Mouse (Mus musculus): ENCODE data around the gene Prkch.

Gene Prkch

DNA sequence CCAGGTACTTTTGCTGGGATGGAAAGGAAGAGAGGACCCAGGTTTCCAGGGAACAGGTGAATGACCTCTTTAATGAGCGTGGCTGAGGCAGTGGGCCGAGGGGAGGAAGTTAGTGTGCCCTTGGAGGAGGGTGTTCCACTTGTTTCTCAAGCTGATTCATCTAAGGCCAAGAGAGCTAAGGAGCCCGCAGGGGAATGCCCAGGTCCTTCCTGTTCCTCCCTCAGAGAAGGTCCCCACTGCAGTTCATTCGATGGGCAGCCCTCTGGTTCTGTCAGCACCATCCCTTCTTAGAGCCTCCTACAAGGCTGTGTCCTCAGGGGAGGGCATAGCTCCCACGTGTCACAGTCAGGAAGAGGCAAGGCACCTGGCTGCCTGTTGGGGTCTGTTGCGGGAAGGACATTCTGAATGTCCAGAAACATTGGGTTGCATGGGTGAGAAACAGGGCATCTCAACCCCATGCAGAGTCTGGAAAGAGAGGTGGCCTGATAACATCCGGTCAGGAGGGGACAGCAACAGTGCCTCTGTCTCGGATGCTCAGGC, 26.3 kb downstream of the Prkch start:
- DNase-seq (ENCODE audit: low read depth): peak; percentile 68

DNA sequence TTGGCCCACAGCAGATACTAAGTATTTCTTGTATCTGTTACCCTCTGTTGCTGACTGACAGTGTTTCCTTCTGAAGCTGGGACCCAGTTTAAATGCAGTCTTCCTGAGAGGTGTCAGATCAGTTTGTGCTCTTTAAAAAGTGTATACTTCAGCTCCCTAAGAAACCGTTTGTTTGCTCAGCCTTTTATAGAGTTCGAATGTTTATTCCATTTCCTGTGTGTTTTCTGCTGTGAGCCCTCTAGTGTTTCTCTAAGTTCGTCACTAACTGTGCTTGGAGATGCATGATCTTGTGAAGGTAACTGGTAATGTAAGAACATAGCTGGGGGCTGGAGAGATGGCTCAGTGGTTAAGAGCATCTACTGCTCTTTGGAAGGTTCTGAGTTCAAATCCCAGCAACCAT, 27.1 kb downstream of the Prkch start:
- DNase-seq (ENCODE audit: low read depth): peak; percentile 82

DNA sequence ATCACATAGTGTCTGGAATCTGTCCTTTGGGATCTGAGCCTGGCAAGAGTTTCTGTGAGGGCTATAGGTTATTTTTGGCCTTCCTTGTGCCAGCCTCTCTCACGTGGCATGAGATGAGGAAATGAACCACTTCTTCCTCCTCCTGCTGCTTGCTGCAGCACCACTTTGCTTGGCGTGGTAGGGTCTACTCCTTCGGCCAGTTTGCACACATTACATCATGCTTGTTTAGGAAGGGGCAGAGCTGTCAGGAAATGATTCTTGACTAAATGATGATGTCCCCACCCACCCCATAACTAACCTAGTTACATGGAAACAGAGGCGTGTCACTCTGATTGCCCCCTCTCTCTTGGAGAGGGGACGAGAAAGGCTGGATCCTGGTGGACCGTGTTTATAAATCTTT, 28.6 kb downstream of the Prkch start:
- DNase-seq (ENCODE audit: low read depth): no peak

DNA sequence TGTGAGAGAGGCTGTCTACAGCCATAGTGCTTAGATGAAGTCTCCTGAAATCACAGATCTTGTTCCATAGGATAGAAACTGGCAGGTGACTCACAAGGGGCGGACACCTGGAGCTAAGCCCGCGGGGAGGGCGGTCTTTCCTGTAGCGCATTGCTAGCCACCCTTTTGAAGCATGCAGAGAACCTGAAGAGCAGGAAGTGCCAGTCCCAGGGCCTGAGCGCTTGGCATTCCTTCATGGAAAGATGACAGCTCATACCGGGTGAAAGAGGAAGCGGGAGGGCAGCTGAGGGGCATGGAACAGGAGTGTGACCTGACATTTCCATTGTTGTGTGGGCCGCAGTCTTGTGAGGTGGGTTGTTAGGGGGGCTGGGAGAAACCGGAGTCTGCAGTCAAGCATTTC, 33.1 kb downstream of the Prkch start:
- peak; percentile 29 for DNase-seq (ENCODE audit: low read depth)

DNA sequence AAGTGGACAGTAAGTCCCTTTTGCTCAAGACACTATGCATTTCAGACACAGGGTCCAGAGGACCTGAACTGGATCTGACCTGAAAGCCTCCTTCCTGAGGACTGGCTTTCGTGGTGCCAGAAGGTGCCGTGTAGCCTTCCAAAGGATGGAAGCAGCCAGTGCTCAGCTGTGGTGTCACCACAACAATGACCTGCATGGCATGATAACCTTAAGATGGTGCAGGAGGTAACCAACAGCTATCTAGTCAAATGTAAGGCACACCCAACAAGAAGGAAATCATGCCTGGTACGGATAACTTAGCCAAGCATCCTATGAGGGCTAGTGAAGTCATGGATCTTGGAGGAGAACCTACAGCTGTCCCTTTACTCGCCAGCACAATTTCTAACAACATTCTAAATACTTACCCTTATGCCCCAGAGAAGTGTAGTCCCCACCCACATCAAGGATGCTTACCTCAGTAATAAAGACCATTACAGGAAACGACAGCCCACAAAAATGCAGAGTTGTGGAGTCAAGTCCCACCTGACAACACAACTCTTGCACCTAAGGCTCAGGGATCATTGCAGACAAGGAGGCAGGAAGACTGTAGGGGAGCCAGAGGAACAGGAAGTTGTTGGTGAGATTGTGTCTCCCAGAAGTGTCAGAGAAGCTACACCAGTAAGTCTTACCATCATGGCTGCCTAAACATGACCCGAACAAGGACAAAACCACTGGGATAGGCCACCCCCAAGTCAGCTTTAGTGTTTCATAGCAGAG, 40.9 kb downstream of the Prkch start:
- peak; percentile 64 for DNase-seq (ENCODE audit: low read depth)

DNA sequence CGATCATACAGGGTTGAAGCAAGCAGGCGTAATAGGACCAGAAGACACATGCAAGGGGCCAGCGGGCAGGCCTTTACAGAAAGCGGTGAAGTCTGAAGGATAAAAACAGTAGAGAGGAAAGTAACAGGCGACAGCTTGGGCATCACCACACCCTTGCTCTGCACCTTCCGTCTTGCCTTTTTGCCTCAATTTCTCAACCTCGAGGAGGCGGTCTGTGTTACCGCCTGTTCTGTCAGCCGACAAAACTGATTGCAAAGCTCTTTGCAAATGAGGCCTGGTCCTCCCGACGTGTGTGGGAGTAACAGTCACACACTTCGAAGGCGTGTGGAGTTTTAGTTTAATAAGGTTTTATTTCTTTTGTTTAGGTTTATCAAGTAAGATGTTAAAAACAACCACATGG, 43.3 kb downstream of the Prkch start:
- peak; percentile 39 for DNase-seq (ENCODE audit: low read depth)

DNA sequence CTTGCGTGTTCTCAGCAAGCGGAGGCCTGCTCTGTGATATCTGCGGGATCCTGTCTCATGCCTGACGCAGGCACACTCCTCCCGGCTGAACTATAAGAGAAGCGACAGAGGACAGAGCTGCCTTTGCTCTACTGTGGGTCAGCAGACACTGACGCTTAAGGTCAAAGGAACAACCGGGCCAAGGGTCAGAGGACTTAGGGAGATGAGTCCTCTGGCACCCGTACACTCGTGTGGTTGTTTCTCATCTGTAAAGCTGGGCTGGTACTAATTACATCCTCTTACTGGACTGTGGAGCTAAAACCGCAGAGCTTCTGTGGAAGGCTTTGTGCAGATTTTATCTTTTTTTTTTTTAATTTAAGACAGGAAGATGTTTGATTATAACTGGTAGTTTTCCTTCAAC, 46.0 kb downstream of the Prkch start:
- DNase-seq (ENCODE audit: low read depth): no peak

DNA sequence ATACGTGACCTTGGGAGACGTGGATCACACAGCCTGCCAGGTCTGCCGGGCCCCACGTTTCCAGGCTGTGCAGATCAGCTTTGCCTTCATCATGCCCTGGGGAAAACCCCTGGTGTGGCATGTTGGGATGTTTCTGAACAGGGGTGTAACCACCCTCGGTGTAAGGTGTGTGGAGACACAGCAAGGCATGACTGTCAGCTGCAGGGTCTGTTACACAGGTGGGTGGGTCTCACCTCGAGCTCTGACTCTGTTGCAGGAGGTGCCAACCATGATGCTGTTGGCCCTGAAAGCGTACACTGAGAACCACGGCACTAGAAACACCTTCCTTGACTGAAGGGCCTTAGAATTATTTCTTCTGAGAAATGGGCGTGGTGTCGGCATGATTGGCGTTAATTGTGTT, 46.6 kb downstream of the Prkch start:
- DNase-seq (ENCODE audit: low read depth): peak; percentile 70

DNA sequence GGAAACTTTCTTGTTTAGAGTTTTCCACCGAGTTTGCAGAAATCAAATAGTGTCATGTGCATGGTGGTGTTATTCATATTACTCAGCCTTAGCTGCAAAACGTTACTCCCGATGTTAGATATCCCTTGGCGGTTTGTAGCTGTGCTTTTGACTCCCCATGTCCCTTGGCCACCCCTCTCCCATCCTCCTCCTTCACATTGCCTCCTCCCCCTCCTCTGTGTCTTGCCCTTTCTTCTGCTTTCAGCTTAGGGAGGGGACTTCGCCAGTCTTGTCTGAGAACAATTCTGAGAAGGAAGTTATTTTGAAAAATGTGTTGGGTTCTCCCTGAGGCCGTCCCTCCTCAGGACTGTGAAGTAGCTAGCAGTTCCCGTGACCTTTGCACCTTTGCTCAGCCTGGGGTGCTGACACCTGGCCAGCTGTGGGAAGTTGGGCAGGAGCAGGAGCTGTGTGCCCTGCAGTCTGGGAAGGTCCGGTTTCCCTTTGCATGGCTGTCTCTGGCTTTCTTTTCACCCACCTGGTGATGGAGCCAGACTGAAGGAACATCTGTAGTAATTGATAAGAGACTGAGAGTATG, 48.2 kb downstream of the Prkch start:
- DNase-seq (ENCODE audit: low read depth): peak; percentile 53

DNA sequence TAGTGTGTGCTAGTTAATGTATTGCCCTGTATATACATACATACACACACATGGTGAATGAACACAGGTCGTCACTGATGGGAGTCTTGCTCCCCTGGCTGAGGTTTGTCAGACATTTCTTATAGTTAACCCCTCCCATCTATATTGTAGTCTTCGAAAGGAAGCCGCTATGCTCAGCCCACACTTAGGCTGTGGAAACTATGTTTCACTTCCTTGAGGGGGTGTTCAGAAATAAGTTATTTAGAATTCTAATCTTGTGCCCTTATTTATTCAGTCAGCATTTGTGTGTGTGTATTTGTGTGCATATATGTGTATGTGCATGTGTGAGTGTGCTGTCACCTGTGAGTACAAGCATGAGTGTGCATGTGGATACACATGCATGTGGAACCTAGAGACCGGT, 49.1 kb downstream of the Prkch start:
- peak; percentile 70 for DNase-seq (ENCODE audit: low read depth)

DNA sequence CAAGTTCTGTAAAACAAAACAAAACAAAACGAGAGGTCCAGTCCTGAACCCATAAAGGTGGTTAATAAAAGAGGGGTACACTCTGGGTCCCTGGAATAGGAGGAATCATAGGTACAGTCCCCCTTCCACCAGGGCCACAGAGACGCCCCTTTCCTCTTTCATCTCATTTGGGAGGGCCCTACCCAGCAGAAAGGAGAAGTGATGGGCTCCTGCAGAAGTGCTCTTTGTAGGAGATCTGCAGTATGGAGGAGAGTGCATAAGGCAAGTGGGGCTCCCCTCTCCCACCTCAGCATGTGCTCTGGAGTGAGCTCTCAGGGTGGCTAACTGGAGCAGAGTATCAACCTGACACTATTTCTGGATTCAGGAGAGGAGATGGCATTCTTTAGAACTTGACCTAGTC, 55.0 kb downstream of the Prkch start:
- DNase-seq (ENCODE audit: low read depth): no peak

DNA sequence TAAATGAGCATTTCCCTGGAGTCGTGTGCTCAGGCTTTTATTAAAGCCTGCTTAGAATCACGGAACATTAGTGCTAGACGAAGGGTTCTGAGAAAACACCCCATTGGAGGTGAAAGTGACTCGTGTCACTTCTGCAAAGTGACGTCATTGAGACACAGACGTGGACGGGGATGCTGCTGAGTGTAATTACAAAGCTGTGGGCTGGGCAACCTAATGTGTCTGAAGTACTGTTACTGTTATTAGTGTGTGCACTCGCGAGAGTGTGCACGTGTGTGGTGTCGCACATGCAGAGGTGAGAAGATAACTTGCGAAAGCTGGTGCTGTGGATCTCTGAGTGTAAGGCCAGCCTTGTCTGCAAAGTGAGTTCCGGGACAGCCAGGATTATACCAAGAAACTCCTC, 56.6 kb downstream of the Prkch start:
- DNase-seq (ENCODE audit: low read depth): no peak

DNA sequence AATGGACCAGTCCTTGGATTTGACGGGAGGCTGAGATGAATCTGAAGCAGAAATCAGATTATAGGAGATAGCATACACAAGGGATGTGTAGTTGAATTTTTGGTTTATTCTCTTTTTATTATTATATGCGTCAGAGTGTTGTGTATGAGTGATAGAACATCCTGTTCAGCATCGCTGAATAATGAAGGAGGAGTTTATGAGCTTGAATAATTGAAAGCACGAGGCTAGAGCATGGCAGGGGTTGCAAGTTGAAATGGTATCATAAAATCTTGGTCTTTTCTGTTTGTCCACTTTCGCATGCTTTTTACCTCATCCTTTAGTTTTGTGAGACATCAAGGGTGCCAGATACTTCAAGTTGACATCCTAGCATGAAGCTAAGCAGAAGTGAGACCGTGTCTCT, 60.6 kb downstream of the Prkch start:
- DNase-seq (ENCODE audit: low read depth): no peak

DNA sequence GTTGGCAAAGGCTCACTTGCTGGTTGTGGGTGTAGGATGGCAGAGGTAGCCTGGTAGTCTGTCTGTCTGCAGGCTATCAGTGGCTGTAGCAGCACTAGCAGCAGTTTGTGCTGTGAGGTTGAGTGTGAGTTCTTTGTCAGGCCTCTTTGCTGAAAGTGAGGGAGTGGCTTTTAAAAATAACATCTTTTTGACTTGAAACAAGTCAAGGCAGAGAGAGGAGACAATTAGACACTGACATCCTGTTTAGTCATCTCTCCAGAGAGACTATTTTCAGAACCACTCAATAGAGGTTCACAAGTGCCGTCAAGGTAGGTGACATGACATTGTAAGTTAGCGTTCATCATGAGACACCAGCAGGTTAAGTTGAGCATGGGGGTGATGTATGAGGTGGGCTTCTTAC, 63.1 kb downstream of the Prkch start:
- DNase-seq (ENCODE audit: low read depth): peak; percentile 75

DNA sequence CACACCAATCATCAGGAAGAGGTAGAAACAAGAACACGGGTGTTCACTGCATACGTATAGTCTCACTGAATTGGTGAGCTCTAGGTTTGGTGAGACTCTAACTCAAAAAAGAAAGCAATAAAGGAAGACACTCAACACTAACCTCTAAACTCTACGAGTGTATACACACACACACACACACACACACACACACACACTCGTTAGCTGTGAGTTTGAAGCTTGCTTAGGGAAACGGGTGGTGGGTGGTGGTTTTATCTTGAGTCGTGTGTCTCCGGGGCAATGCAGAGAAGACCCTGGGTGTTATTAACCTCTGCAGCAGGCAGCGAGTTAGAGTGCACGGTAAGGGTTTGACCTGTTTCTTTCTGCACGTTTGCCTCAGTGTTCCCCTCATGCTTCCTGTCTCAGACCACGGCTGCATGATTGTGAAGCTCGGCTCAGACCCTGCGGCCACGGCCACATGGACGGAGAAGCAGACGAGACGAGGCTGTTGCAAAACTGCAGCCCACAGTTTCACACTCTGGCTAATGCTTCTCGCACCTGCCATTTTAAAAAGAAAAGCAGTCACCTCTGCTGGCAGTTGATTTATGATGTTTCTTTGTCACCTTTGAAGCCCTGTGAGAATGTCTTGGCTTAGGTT, 72.1 kb downstream of the Prkch start:
- peak; percentile 60 for DNase-seq (ENCODE audit: low read depth)

DNA sequence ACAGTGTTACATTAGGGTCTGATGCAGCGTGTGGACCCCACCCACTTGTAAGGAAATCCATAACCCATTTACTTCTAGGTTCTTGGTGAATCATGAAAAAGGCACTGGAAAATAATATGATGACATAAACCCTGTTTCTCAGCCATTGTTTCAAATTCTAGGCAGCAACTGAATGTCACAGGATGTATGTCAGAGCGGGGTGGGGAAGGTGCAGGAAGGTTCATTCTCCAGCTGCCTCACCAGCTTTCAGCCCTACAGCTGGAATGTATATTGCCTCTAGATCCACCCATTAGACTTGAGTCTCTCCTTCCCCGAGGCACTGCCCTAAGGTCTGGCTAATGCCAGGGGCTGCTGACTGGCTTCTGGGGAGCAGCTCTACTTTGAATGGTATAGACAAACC, 78.8 kb downstream of the Prkch start:
- peak; percentile 58 for DNase-seq (ENCODE audit: low read depth)

DNA sequence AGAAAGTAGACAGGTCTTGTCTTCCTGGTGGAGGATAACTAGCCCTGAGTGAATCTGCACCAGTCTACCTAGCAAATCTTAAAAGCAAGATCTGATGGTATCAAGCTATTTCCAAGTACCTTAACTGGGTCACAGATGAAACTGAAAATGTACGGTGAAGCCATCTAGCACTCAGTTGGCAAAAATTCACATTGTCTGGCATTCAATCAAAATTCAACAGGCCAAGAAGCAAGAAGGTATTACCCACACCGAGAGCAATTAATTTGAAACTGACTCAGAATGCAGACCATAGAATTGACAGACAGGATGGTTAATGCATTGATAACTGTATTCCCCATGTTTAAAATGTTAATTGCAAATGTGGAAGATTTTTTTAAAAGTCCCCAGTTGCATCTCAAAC, 82.1 kb downstream of the Prkch start:
- DNase-seq (ENCODE audit: low read depth): no peak

DNA sequence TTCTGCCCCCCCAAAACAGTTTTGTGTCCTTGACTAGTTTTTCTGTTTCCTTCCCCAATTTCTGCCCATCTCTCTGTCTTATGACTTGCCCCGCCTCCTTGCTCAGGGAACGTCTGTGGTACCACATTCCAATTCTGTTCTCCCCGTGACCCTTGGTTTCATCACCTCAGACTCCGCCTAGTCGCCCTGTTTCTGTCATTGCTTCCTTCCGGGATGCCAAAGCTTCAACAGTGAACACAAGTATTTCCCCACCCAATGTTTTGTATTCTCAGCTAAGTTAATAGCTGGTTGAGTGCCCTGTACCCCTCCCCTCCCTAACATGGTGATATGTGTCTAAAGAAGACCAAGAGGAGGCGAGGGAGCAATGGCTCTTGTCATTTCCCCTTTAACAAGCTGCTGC, 83.0 kb downstream of the Prkch start:
- no peak for DNase-seq (ENCODE audit: low read depth)

DNA sequence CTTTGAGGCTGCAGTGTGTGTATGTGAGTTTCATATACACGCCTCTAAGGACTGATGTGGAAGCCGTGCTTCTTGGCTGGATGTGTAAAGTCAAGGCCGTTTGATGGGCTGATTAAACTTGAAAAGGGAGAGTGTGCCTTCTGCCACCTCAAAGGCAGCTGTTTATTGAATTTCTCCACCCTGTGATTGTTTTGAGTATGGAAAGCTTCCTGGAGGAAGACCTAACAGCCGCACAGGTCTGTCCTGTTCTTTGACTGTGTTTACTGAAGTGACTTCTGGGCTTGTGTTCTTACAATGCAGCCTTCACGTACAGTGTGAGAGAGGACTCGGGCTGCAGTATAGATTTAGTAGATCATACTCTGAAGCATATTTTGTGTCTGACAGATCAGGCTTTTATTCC, 86.1 kb downstream of the Prkch start:
- DNase-seq (ENCODE audit: low read depth): peak; percentile 56

DNA sequence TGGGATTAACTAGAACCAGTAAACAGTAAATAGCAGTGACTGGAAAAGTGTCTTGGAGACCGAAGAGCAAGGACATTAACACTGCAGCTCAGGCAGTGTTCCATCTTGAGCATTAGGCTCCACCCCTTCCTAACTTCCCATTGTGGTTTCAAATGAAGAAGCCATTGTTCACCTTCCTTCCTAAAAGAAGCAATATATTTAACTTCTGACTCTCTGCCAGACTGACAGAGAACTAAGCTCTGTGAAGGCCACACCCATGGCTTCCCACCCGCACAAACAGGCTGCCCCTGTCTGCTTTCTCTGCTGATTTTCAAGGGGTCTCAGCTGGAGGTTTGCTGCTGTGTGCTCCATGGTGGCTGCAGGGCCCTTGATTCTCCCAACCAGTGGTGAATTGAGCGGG, 86.9 kb downstream of the Prkch start:
- DNase-seq (ENCODE audit: low read depth): no peak

DNA sequence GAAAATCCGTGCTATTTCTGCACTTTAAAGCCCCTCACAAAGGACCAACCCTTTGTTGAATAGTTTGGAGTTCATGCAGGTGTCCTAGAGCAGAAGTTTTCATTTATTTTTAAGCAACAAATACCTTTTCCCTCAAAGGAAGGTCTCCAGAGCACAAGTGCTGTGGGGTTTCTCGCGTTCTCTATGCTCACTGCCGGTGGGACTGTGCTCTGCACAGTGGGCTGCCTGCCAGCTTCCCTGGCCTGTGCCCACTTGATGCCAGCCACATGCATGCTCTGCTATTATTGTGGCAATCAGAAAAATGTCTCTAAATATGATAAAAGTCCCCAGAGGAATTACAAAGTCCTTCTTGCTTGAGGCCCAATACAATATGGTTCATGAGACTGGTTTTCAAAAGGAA, 87.4 kb downstream of the Prkch start:
- DNase-seq (ENCODE audit: low read depth): no peak

DNA sequence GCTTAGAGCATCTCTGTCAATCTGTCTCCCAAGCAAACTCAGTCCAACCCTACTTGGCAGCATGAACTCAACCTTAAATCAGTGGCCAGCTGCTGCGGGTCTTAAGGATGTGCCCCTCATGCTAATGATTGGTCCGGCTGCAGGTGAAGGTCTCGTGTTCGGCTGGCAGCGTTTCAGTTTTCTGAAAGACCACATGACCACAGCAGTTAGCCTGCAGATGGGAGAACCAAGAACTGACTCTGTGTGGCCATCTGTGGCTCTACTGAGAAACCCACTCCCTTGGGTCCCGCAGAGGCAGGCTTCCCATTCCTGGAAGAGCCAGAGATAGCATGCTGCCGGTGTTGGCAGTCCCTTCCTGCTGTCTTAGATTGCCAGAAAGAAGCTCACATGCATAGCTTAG, 89.2 kb downstream of the Prkch start:
- no peak for DNase-seq (ENCODE audit: low read depth)

DNA sequence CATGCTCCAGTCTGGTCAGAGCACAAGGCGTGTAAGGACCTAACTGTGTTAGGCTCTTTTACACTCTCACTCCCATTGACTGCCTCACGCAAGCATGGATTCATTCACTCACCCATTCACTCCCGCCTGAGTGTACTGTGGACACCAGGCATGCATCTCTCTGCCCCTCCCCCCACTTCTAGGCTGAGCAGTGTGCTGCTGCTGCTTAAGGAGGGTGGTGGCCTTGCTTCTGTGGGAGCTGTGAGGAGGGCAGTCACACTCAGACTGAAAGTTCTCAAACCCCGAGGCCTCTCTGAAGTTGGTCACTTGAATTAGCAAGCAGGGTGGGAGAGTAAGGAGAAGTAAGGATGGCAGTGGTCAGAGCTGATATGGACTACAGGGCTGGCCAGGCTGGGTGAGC, 90.6 kb downstream of the Prkch start:
- DNase-seq (ENCODE audit: low read depth): no peak
